ENCODE assay signal across 9 mouse cellular contexts in the genomic region with DNA sequence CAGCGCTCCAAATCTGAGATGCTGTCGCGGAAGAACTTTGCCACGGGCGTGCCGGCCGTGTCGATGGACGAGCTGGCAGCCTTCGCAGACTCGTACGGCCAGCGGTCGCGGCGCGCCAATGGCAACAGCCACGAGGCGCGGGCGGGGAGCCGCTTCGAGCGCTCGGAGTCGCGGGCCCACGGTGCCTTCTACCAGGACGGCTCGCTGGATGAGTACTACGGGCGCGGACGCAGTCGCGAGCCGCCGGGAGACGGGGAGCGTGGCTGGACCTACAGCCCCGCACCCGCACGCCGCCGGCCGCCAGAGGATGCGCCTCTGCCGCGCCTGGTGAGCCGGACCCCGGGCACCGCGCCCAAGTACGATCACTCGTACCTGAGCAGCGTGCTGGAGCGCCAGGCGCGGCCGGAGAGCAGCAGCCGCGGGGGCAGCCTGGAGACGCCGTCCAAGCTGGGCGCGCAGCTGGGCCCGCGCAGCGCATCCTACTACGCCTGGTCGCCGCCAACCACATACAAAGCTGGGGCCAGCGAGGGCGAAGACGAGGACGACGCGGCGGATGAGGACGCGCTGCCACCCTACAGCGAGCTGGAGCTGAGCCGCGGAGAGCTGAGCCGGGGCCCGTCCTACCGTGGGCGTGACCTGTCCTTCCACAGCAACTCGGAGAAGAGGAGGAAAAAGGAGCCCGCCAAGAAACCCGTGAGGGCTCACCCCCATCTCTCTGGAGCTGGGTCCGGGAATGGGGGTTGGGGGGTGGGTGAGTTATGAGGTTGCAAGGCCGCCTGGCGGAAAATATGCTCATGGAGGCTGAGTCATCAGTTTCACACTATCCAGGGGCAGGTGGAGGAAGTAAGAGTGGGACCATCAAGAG. TPM values are rescaled to one million over a fixed set of nuclear protein-coding genes. Genes with fewer than 3 reads are reported as not detected.
DNase-seq lines count a peak whose midpoint lies in the region; ATAC-seq and TF ChIP-seq lines count a peak whose summit lies in the region.
"Had no signal": no experiment of that assay in that cellular context is flagged by ENCODE, and none has a peak within 500 bp of the region (broad histone marks: within the 10 kb centered on the region; RNA-seq: fewer than 3 reads in every experiment).

No protein-coding gene starts in this region.

- peaks cover 38% of the 10 kb centered on the region for H3K27me3 ChIP-seq in heart, postnatal 0 days (ENCODE audit: control insufficient read depth, insufficient read depth, low read length)
- peaks cover 18% of the 10 kb centered on the region; the same call in 1 of the 2 replicates for H3K27me3 ChIP-seq in limb, embryonic 14.5 days (ENCODE audit: control insufficient read depth, insufficient read depth, low read length)
- peaks cover 4% of the 10 kb centered on the region; the same call in 1 of the 2 replicates for H3K27me3 ChIP-seq in midbrain, embryonic 15.5 days (replicated peaks)

- TF ChIP-seq CTCF in lung, adult 2 months (IDR thresholded peaks at IDR 0.05; ENCODE audit: insufficient read depth, low read length) = no peak
- TF ChIP-seq CTCF in heart, postnatal 0 days (IDR thresholded peaks at IDR 0.05; ENCODE audit: low read depth) = no peak

- H3K27ac ChIP-seq in heart, postnatal 0 days (ENCODE audit: low read depth) = no peak overlapping the region
- H3K27ac ChIP-seq in limb, embryonic 14.5 days (replicated peaks; ENCODE audit: low read depth, low read length) = no peak overlapping the region
- H3K27ac ChIP-seq in midbrain, embryonic 15.5 days = peak overlapping the region; percentile 62

- no peak overlapping the region for H3K4me3 ChIP-seq in lung, adult 2 months (replicated peaks; ENCODE audit: extremely low read depth, low read depth, low read length)
- H3K4me3 ChIP-seq in heart, postnatal 0 days (ENCODE audit: low read depth, low read length) = peak overlapping the region; percentile 47
- H3K4me3 ChIP-seq in limb, embryonic 14.5 days (replicated peaks; ENCODE audit: low read length) = peak overlapping the region; percentile 56
- peak overlapping the region; percentile 54 for H3K4me3 ChIP-seq in midbrain, embryonic 15.5 days
- H3K4me3 ChIP-seq: myocyte had no signal

- H3K4me1 ChIP-seq in lung, adult 2 months (ENCODE audit: control insufficient read depth, insufficient read depth, low read length) = peaks cover 3% of the 10 kb centered on the region; the same call in 1 of the 2 replicates
- peaks cover 12% of the 10 kb centered on the region for H3K4me1 ChIP-seq in heart, postnatal 0 days (ENCODE audit: control insufficient read depth, insufficient read depth)
- H3K4me1 ChIP-seq in limb, embryonic 14.5 days (ENCODE audit: control insufficient read depth, insufficient read depth, low read length) = 0 out of 2 replicates have a peak, but pooled peaks cover 6% of the 10 kb centered on the region
- peaks cover 12% of the 10 kb centered on the region for H3K4me1 ChIP-seq in midbrain, embryonic 15.5 days

- TF ChIP-seq POLR2A in lung, adult 2 months (IDR thresholded peaks at IDR 0.05; ENCODE audit: borderline replicate concordance, extremely low read depth, low read depth, low read length) = no peak
- TF ChIP-seq POLR2A in limb, embryonic 14.5 days (IDR thresholded peaks at IDR 0.05; ENCODE audit: borderline replicate concordance, extremely low read depth, insufficient read depth, insufficient read length) = no peak

- H3K9me3 ChIP-seq in heart, postnatal 0 days (replicated peaks; ENCODE audit: control insufficient read depth, low read length) = no peaks in the 10 kb centered on the region
- H3K9me3 ChIP-seq in limb, embryonic 14.5 days (ENCODE audit: control insufficient read depth, low read length) = no peaks in the 10 kb centered on the region
- no peaks in the 10 kb centered on the region for H3K9me3 ChIP-seq in midbrain, embryonic 15.5 days

- 1% methylated on average over 94 of the region's 94 CpGs for WGBS in lung, adult 2 months
- under 1% methylated on average over 72 of the region's 94 CpGs for WGBS in heart, postnatal 0 days
- WGBS in limb, embryonic 14.5 days = 1% methylated on average over 54 of the region's 94 CpGs
- WGBS in midbrain, embryonic 15.5 days = 1% methylated on average over 94 of the region's 94 CpGs

- H3K9ac ChIP-seq in heart, postnatal 0 days (replicated peaks; ENCODE audit: low read depth, low read length) = no peak overlapping the region
- peak overlapping the region; percentile 50 for H3K9ac ChIP-seq in limb, embryonic 14.5 days (ENCODE audit: low read depth, low read length, severe bottlenecking)
- peak overlapping the region; percentile 52 for H3K9ac ChIP-seq in midbrain, embryonic 15.5 days

- no peaks in the 10 kb centered on the region for H3K36me3 ChIP-seq in heart, postnatal 0 days (replicated peaks; ENCODE audit: control insufficient read depth, insufficient read depth, low read length)
- H3K36me3 ChIP-seq in limb, embryonic 14.5 days (ENCODE audit: control insufficient read depth, insufficient read depth, low read length) = no peaks in the 10 kb centered on the region
- no peaks in the 10 kb centered on the region for H3K36me3 ChIP-seq in midbrain, embryonic 15.5 days (replicated peaks)

- peak; percentile 6 for DNase-seq in lung, adult 2 months
- DNase-seq in lung, postnatal 25 days (ENCODE audit: low spot score) = no peak
- peak; percentile 78 for DNase-seq in embryo, embryonic 10 days (ENCODE audit: low spot score)
- no peak for DNase-seq in heart, postnatal 0 days (ENCODE audit: low spot score)
- DNase-seq in limb, embryonic 14.5 days (ENCODE audit: low spot score) = peak; percentile 26
- no peak for DNase-seq in spleen, postnatal 10 days (ENCODE audit: low spot score in 2 of 2)

- peak; percentile 27 for ATAC-seq in heart, postnatal 0 days (ENCODE audit: insufficient read depth, low read depth)
- peak; percentile 57 for ATAC-seq in limb, embryonic 14.5 days (ENCODE audit: low FRiP score, low read depth)
- peak; percentile 87 for ATAC-seq in midbrain, embryonic 15.5 days (replicated peaks)
- no peak for ATAC-seq in erythroblast, adult 5-6 weeks (replicated peaks; ENCODE audit: low FRiP score, poor library complexity, severe bottlenecking)

- peak overlapping the region; percentile 84 for H3K4me2 ChIP-seq in heart, postnatal 0 days (ENCODE audit: low read depth, low read length)
- H3K4me2 ChIP-seq in limb, embryonic 14.5 days (replicated peaks; ENCODE audit: low read depth, low read length, severe bottlenecking) = peak overlapping the region; percentile 98
- H3K4me2 ChIP-seq in midbrain, embryonic 15.5 days = peak overlapping the region; percentile 83

- TF ChIP-seq EP300 in heart, postnatal 0 days (IDR thresholded peaks at IDR 0.05; ENCODE audit: low read depth) = no peak

RNA-seq across cellular contexts. Expression of a gene that starts 55.1 kb away (rescaled TPM):
- 1.1 and 2.3 TPM in 2 replicates for polyA plus RNA-seq in lung, adult 2 months (2012; rRNA removed)
- total RNA-seq in heart, postnatal 0 days (2014; rRNA removed; ENCODE audit: low replicate concordance) = 1.9 and 6.9 TPM in 2 replicates
- 0.49 and 0.52 TPM in 2 replicates for polyA plus RNA-seq in heart, postnatal 0 days (2015; fragmentation: Nextera tagmentation; extraction: Ambion mirVana)
- polyA plus RNA-seq in limb, embryonic 14.5 days (2012; rRNA removed) = 0.20 and 0.31 TPM in 2 replicates
- polyA plus RNA-seq in limb, embryonic 14.5 days (2014; fragmentation: Nextera tagmentation; extraction: Ambion mirVana) = 0.33 and 0.40 TPM in 2 replicates
- 6.1 and 6.2 TPM in 2 replicates for polyA plus RNA-seq in midbrain, embryonic 15.5 days (2015; fragmentation: Nextera tagmentation; extraction: Ambion mirVana)
- total RNA-seq in erythroblast, adult 5-6 weeks (2015; ENCODE audit: low replicate concordance) = not detected in 2 replicates
- not detected in 2 replicates for total RNA-seq in erythroblast, adult 5-6 weeks (2017; ENCODE audit: low replicate concordance)

Comparison
In these comparisons a context has a peak if more than half of its experiments do, and no peak if none do; other contexts are left out.
1. DNase-seq: peak in lung, adult 2 months (single experiment), embryo, embryonic 10 days (single experiment) and limb, embryonic 14.5 days (single experiment); none in lung, postnatal 25 days (single experiment), heart, postnatal 0 days (single experiment) and spleen, postnatal 10 days (0 of 2).
2. Peak in every context shown above with its lines, with median percentiles within 50 percentile points of each other: H3K4me2 ChIP-seq.